ENCODE assay signal across 8 mouse cellular contexts in the genomic region with DNA sequence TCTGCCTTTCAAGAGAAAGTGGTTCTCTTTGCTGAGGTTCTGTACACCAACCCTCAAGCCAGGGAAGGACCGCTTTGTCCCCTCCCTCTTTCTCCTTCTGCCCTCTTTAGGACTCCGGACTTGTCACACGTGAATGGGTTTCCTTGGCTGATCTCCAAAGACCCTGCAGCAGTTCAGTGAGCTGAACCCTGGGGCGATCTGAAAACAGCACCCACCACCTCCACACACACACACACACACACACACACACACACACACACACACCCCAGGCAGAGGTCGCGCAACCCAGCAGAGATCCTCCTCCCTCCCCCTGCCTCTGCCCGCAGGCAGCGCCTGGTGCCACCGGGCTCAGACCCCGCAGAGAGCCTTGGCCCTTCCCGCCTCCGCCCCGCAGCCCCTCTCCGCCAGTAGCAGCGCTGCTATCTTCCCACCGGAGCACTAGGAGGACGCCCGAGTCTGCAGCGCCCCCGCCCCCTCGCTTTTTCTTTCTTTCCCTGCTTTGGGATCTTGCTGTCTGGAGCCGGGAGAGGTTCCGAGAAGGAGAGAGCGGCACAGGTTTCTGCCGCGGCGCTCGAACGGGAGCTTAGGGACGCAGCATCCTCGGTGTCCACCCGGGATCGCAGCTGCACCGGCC. TPM values are rescaled to one million over a fixed set of nuclear protein-coding genes. Genes with fewer than 3 reads are reported as not detected.
A peak's percentile ranks its signal among the peaks of the same experiment; 100 is the strongest.
DNase-seq lines count a peak whose midpoint lies in the region; ATAC-seq and TF ChIP-seq lines count a peak whose summit lies in the region.
"Had no signal": no experiment of that assay in that cellular context is flagged by ENCODE, and none has a peak within 500 bp of the region (broad histone marks: within the 10 kb centered on the region; RNA-seq: fewer than 3 reads in every experiment).

B3gat2 (plus strand) TSS at position 252 of the 634 bp plus-strand sequence.

- no peak for TF ChIP-seq CTCF in E14TG2a.4 (conservative IDR thresholded peaks at IDR 0.05; ENCODE audit: low read length)

- H3K9ac ChIP-seq in hindbrain, embryonic 13.5 days, result peak within 1 kb of the TSS; percentile 84
- H3K9ac ChIP-seq in midbrain, embryonic 14.5 days (replicated peaks; ENCODE audit: low read length), result peak within 1 kb of the TSS; percentile 77

- H3K27me3 ChIP-seq in E14TG2a.4 (ENCODE audit: insufficient read depth, low read length), result peaks cover 67% of the 10 kb centered on the region
- peaks cover 75% of the 10 kb centered on the region for H3K27me3 ChIP-seq in embryonic facial prominence, embryonic 10.5 days (replicated peaks; ENCODE audit: low read depth, poor library complexity, severe bottlenecking)
- H3K27me3 ChIP-seq in hindbrain, embryonic 13.5 days, result peaks cover 35% of the 10 kb centered on the region
- H3K27me3 ChIP-seq in midbrain, embryonic 14.5 days (ENCODE audit: control insufficient read depth, insufficient read depth, low read length), result peaks cover 10% of the 10 kb centered on the region

- under 1% methylated on average over 34 of the region's 34 CpGs for WGBS in embryonic facial prominence, embryonic 10.5 days
- WGBS in hindbrain, embryonic 13.5 days, result under 1% methylated on average over 33 of the region's 34 CpGs
- WGBS in midbrain, embryonic 14.5 days, result under 1% methylated on average over 33 of the region's 34 CpGs

- H3K4me1 ChIP-seq in E14TG2a.4 (replicated peaks; ENCODE audit: low read depth, low read length), result peaks cover 13% of the 10 kb centered on the region
- H3K4me1 ChIP-seq in embryonic facial prominence, embryonic 10.5 days, result peaks cover 28% of the 10 kb centered on the region
- H3K4me1 ChIP-seq in hindbrain, embryonic 13.5 days (replicated peaks), result peaks cover 30% of the 10 kb centered on the region
- peaks cover 13% of the 10 kb centered on the region for H3K4me1 ChIP-seq in midbrain, embryonic 14.5 days (ENCODE audit: control insufficient read depth, insufficient read depth, low read length)

- H3K27ac ChIP-seq in embryonic facial prominence, embryonic 10.5 days (replicated peaks), result peak within 1 kb of the TSS; percentile 35; the same call in 1 of the 2 replicates
- peak within 1 kb of the TSS; percentile 88 for H3K27ac ChIP-seq in hindbrain, embryonic 13.5 days
- peak within 1 kb of the TSS; percentile 81 for H3K27ac ChIP-seq in midbrain, embryonic 14.5 days (replicated peaks; ENCODE audit: low read depth, low read length)

- peak within 1 kb of the TSS; percentile 86 for H3K4me2 ChIP-seq in hindbrain, embryonic 13.5 days
- peak within 1 kb of the TSS; percentile 92 for H3K4me2 ChIP-seq in midbrain, embryonic 14.5 days (ENCODE audit: low read length)

- H3K9me3 ChIP-seq in E14TG2a.4 (ENCODE audit: low read length), result no peaks in the 10 kb centered on the region
- no peaks in the 10 kb centered on the region for H3K9me3 ChIP-seq in embryonic facial prominence, embryonic 10.5 days
- H3K9me3 ChIP-seq in hindbrain, embryonic 13.5 days, result no peaks in the 10 kb centered on the region
- no peaks in the 10 kb centered on the region for H3K9me3 ChIP-seq in midbrain, embryonic 14.5 days (ENCODE audit: control insufficient read depth, low read length)

- no peaks in the 10 kb centered on the region for H3K36me3 ChIP-seq in E14TG2a.4 (ENCODE audit: insufficient read depth, low read length)
- no peaks in the 10 kb centered on the region for H3K36me3 ChIP-seq in embryonic facial prominence, embryonic 10.5 days (replicated peaks)
- H3K36me3 ChIP-seq in hindbrain, embryonic 13.5 days, result no peaks in the 10 kb centered on the region
- no peaks in the 10 kb centered on the region for H3K36me3 ChIP-seq in midbrain, embryonic 14.5 days (ENCODE audit: control insufficient read depth, insufficient read depth, low read length)

- H3K4me3 ChIP-seq in E14TG2a.4 (replicated peaks; ENCODE audit: low read length), result peak within 1 kb of the TSS; percentile 86
- H3K4me3 ChIP-seq in embryonic facial prominence, embryonic 10.5 days, result peak within 1 kb of the TSS; percentile 74
- peak within 1 kb of the TSS; percentile 76 for H3K4me3 ChIP-seq in hindbrain, embryonic 13.5 days
- peak within 1 kb of the TSS; percentile 72 for H3K4me3 ChIP-seq in midbrain, embryonic 14.5 days (replicated peaks; ENCODE audit: low read depth, low read length)

- peak; percentile 63 for ATAC-seq in hindbrain, embryonic 13.5 days (ENCODE audit: low FRiP score)
- ATAC-seq in midbrain, embryonic 14.5 days (ENCODE audit: low FRiP score, low TSS enrichment), result peak; percentile 71

- DNase-seq in 3134 (ENCODE audit: extremely low read depth, insufficient read length, low spot score), result peak; percentile 7
- DNase-seq in embryonic facial prominence, embryonic 10.5 days (ENCODE audit: low spot score), result peak; percentile 75
- peak; percentile 25 to 26 for DNase-seq in layer of hippocampus, postnatal 36 days
- peak; percentile 86 for DNase-seq in midbrain, embryonic 14.5 days
- no peak for DNase-seq in MN1 (ENCODE audit: low spot score)

RNA-seq across cellular contexts. Expression of gene B3gat2, which starts in this region (rescaled TPM):
- 0.76 and 0.91 TPM in 2 replicates for polyA plus RNA-seq in embryonic facial prominence, embryonic 10.5 days (2016; fragmentation: Nextera tagmentation; extraction: Ambion mirVana)
- 13.8 and 16.0 TPM in 2 replicates for polyA plus RNA-seq in hindbrain, embryonic 13.5 days (2015; fragmentation: Nextera tagmentation; extraction: Ambion mirVana)
- 10 to 100 TPM; 13.4 to 14.3 TPM for total RNA-seq in layer of hippocampus, postnatal 36 days (2021)
- polyA plus RNA-seq in midbrain, embryonic 14.5 days (2014; fragmentation: Nextera tagmentation; extraction: Ambion mirVana), result 11.1 and 15.4 TPM in 2 replicates
- total RNA-seq: gastrocnemius, postnatal 4 days had no signal

Comparison
In these comparisons a context has a peak if more than half of its experiments do, and no peak if none do; other contexts are left out.
1. Peak in DNase-seq, H3K4me3 ChIP-seq and H3K27ac ChIP-seq in embryonic facial prominence, embryonic 10.5 days; RNA of the gene not detected or under 1 TPM.
2. H3K27ac ChIP-seq: peak in every context shown above with its lines; median percentile 88 in hindbrain, embryonic 13.5 days; 81 in midbrain, embryonic 14.5 days; 35 in embryonic facial prominence, embryonic 10.5 days.